Mouse (Mus musculus) MEL (cell line): ENCODE results near the gene Osbpl3.

ENCODE experiments used
- CHD1 ChIP-seq: IDR thresholded peaks from 2 replicates; pipeline ENCODE4 v1.6.1; 2012; ENCODE audit warnings: low read depth, mild to moderate bottlenecking, inconsistent platforms, low read length, improper control_type of control experiment
- CHD2 ChIP-seq: IDR thresholded peaks from 2 replicates; pipeline ENCODE4 v1.6.1; 2011; ENCODE audit warnings: low read length, improper control_type of control experiment
- CTCF ChIP-seq, 3 experiments: IDR thresholded peaks in 2 of 3; conservative IDR thresholded peaks in 1 of 3; 2 replicates each; pipeline ENCODE4 v1.5.1; 2011 to 2012; ENCODE audit warnings: low read length in 3 of 3, low read depth in 2 of 3, mild to moderate bottlenecking in 2 of 3, improper control_type of control experiment in 1 of 3, inconsistent platforms in 1 of 3, mixed read lengths in 1 of 3, moderate library complexity in 1 of 3; ENCODE audit not compliant: control insufficient read depth in 1 of 3, insufficient read depth in 1 of 3, poor library complexity in 1 of 3, severe bottlenecking in 1 of 3
- GABPA ChIP-seq: IDR thresholded peaks from 2 replicates; pipeline ENCODE4 v1.6.1; 2012; ENCODE audit warnings: low read depth, mild to moderate bottlenecking, inconsistent platforms, low read length, improper control_type of control experiment, moderate library complexity
- GATA1 ChIP-seq: IDR thresholded peaks from 2 replicates; pipeline ENCODE4 v1.6.1; 2011; ENCODE audit warnings: low read depth, low read length, improper control_type of control experiment
- HCFC1 ChIP-seq: IDR thresholded peaks from 2 replicates; pipeline ENCODE4 v1.6.1; 2012; ENCODE audit warnings: low read depth, mild to moderate bottlenecking, inconsistent platforms, low read length, improper control_type of control experiment, moderate library complexity
- MEF2A ChIP-seq: IDR thresholded peaks from 2 replicates; pipeline ENCODE4 v1.6.1; 2014; ENCODE audit warnings: low read depth, mild to moderate bottlenecking, inconsistent platforms, low read length, improper control_type of control experiment; ENCODE audit not compliant: poor library complexity, insufficient replicate concordance, severe bottlenecking; ENCODE audit errors: extremely low read depth
- NELFE ChIP-seq: IDR thresholded peaks from 2 replicates; pipeline ENCODE4 v1.6.1; 2011; ENCODE audit warnings: low read depth, low read length, improper control_type of control experiment
- POLR2A ChIP-seq, 2 experiments: IDR thresholded peaks; 2 replicates each; pipeline ENCODE4 v1.6.1; 2011 to 2012; ENCODE audit warnings: low read length in 2 of 2, mild to moderate bottlenecking in 2 of 2, control low read depth in 1 of 2, improper control_type of control experiment in 1 of 2, low read depth in 1 of 2, moderate library complexity in 1 of 2; ENCODE audit not compliant: control insufficient read depth in 1 of 2, insufficient read depth in 1 of 2, poor library complexity in 1 of 2
- SMC3 ChIP-seq: IDR thresholded peaks from 2 replicates; pipeline ENCODE4 v1.6.1; 2011; ENCODE audit warnings: low read depth, low read length, improper control_type of control experiment
- ZC3H11A ChIP-seq: IDR thresholded peaks from 2 replicates; pipeline ENCODE4 v1.6.1; 2012; ENCODE audit warnings: low read depth, mild to moderate bottlenecking, inconsistent platforms, low read length, improper control_type of control experiment
- ZKSCAN1 ChIP-seq: IDR thresholded peaks from 2 replicates; pipeline ENCODE4 v1.6.1; 2012; ENCODE audit warnings: low read depth, mild to moderate bottlenecking, inconsistent platforms, low read length, improper control_type of control experiment, moderate library complexity

DNA sequence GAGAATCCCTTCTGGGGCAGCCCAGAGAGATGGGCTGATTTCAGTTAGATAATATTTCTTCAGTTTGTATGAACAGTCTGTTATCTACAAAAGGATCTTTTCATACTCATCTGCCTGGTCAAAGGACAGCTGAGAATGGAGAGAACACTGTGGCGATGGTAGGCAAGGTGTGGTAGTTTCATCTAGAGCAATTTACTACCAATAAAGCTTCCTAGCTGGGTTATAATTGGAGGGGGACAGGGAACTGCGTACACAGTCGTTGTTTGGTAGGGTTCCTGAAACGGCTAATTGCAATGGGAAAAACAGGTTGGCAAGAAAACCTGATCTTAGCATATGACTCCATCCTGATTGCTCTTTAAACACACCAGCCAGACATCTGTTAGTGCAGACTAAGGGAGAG, 182.1 kb downstream of the Osbpl3 start:
- TF ChIP-seq MEF2A, result no peak
- TF ChIP-seq GATA1, result no peak
- TF ChIP-seq HCFC1, result no peak
- TF ChIP-seq POLR2A (IDR thresholded peaks at IDR 0.05; ENCODE audit: control insufficient read depth in 1 of 2, insufficient read depth in 1 of 2, low read depth in 1 of 2, low read length in 2 of 2, poor library complexity in 1 of 2), result no peak
- no peak for TF ChIP-seq CHD1
- TF ChIP-seq CTCF (IDR thresholded peaks at IDR 0.05 in 2 of 3, conservative IDR thresholded peaks at IDR 0.05 in 1 of 3; ENCODE audit: control insufficient read depth in 1 of 3, insufficient read depth in 1 of 3, low read depth in 2 of 3, low read length in 3 of 3, poor library complexity in 1 of 3, severe bottlenecking in 1 of 3), result no peak
- no peak for TF ChIP-seq CHD2
- no peak for TF ChIP-seq SMC3
- no peak for TF ChIP-seq ZC3H11A
- TF ChIP-seq ZKSCAN1, result no peak
- TF ChIP-seq GABPA, result no peak
- TF ChIP-seq NELFE, result no peak
